Mouse (Mus musculus) forebrain, embryonic 12.5 days (tissue): Measurements from ENCODE around the gene Zmat5. TPM values are rescaled to one million over a fixed set of nuclear protein-coding genes. Genes with fewer than 3 reads are reported as not detected.

ENCODE experiments used
- ATAC-seq: fragments of 200-750 bp; cut with Nextera tagmentation; 2 replicates; pipeline ENCODE4 v1.8.0; 2017; ENCODE audit warnings: moderate TSS enrichment; ENCODE audit not compliant: low FRiP score
- H3K27ac ChIP-seq: fragments of 300-500 bp; sonication (generic); 2 replicates; pipeline ENCODE4 v1.5.1; 2016; ENCODE audit warnings: mild to moderate bottlenecking
- H3K27me3 ChIP-seq: fragments of 300-500 bp; sonication (generic); 2 replicates; pipeline ENCODE4 v1.6.1; 2016; ENCODE audit warnings: mild to moderate bottlenecking
- H3K36me3 ChIP-seq: fragments of 300-500 bp; sonication (generic); replicated peaks from 2 replicates; pipeline ENCODE4 v1.6.1; 2016; ENCODE audit warnings: mild to moderate bottlenecking
- H3K4me1 ChIP-seq: fragments of 300-500 bp; sonication (generic); 2 replicates; pipeline ENCODE4 v1.6.1; 2016
- H3K4me2 ChIP-seq: fragments of 300-500 bp; sonication (generic); 2 replicates; pipeline ENCODE4 v1.6.1; 2016; ENCODE audit warnings: mild to moderate bottlenecking, moderate library complexity
- H3K4me3 ChIP-seq: fragments of 300-500 bp; sonication (generic); replicated peaks from 2 replicates; pipeline ENCODE4 v1.5.1; 2016; ENCODE audit warnings: mild to moderate bottlenecking
- H3K9ac ChIP-seq: fragments of 300-500 bp; sonication (generic); 2 replicates; pipeline ENCODE4 v1.6.1; 2016; ENCODE audit warnings: mild to moderate bottlenecking
- H3K9me3 ChIP-seq: fragments of 300-500 bp; sonication (generic); 2 replicates; pipeline ENCODE4 v1.6.1; 2016
- WGBS: fragments of 180-500 bp; shearing (Covaris S2); methylation state at CpG from one replicate; pipeline ENCODE4 v1.1.7; 2016; 5-methylcytosine and 5-hydroxymethylcytosine counted together
- polyA plus RNA-seq: library from polyadenylated mRNA; unstranded; fragments of >200 nt; fragmentation: Nextera tagmentation; extraction: Ambion mirVana; gene quantifications from 2 replicates; pipeline ENCODE4 v1.2.1, GENCODE M21; 2016

Gene Zmat5
- polyA plus RNA-seq, 1 experiment from 2014 or later = 74.0 TPM

DNA sequence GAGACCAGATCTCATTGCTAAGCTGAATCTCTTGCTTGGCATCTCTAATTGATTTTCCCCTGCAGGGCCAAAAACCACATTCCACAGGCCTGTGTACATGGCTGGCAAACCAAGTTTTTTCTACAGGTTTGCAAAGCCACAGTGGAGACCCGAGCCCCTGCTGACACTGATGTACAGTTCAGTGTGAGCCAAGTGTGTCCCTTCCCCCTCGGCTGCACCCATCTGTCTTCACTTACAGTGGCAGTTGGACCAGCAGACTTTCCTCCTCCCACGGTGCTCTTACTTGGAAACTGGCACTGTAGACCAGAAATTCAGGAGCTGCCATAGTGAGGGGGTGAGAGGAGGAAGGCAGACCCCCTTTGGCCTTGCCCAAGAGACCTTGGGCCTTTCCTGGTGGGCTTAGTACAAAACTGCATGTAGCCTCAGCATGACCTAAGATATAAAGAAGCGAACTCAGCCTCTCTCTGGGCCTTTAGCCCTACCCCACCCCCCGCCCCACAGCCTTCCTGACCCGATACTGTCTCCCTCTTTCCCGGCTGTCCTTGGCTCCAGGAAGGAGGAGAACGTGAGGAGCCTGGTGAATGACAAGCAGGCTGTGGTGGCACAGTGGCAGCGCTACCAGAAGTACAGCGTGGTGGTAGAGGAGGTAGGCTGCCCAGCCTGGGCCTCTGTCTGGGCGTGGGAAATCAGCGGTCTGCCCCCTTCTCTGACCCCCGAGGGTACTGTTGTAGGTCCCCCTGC is 25.6 kb upstream of the Zmat5 start:
- Histone ChIP-seq H3K4me2 (no peak overlapping the region), H3K27me3 (no peaks in the 10 kb centered on the region), H3K9ac (no peak overlapping the region), H3K36me3 (peaks cover 82% of the 10 kb centered on the region), H3K9me3 (no peaks in the 10 kb centered on the region), H3K4me3 (no peak overlapping the region), H3K27ac (no peak overlapping the region), H3K4me1 (no peaks in the 10 kb centered on the region; the same call in 1 of the 2 replicates)
- ATAC-seq = no peak
- 80% methylated on average over 13 of the region's 13 CpGs for WGBS

DNA sequence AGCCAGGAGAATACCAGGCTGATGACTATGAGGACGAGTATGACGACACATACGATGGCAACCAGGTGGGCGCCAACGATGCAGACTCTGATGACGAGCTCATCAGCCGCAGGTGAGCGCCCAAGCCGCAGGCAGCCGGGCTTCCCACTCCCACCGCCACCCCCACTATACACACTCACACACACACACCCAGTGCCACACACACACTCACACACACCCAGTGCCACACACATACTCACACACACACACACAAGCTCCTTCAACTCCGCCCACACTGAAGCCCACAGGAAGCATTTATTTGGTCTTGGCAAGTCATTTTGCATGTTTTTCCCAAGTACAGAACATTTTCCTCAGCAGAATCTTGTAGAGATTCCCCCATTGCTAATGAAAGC is 25.0 kb upstream of the Zmat5 start:
- no peak overlapping the region for H3K4me3 ChIP-seq
- H3K27me3 ChIP-seq = no peaks in the 10 kb centered on the region
- WGBS = 95% methylated on average over 12 of the region's 12 CpGs
- no peak overlapping the region for H3K4me2 ChIP-seq
- peaks cover 80% of the 10 kb centered on the region for H3K36me3 ChIP-seq
- H3K9ac ChIP-seq = no peak overlapping the region
- no peaks in the 10 kb centered on the region for H3K9me3 ChIP-seq
- 0 out of 2 replicates have a peak overlapping the region, but pooled peaks have one; percentile 9 for H3K27ac ChIP-seq
- H3K4me1 ChIP-seq = no peaks in the 10 kb centered on the region; the same call in 1 of the 2 replicates
- no peak for ATAC-seq

DNA sequence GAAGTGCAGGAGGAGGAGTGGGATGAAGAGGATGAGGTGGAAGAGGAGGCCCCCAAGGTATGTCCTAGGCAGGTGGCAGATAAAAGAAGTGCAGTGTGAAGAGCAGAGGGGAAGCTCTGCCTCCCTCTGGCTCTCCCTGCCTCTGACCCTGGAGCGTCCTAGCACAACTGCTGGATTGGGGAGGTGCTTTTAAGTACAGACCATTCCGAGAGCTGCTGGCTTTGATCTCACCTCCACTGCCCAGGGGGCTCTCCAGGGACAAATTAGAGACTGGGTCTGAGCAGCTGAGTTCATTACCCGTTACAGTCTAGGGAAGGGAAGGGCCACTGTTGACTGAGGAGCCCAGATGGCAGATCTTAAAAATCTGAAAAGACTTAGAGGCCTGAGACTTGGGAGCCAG is 24.4 kb upstream of the Zmat5 start:
- H3K27ac ChIP-seq = no peak overlapping the region
- WGBS = 55% methylated on average over 3 of the region's 3 CpGs

DNA sequence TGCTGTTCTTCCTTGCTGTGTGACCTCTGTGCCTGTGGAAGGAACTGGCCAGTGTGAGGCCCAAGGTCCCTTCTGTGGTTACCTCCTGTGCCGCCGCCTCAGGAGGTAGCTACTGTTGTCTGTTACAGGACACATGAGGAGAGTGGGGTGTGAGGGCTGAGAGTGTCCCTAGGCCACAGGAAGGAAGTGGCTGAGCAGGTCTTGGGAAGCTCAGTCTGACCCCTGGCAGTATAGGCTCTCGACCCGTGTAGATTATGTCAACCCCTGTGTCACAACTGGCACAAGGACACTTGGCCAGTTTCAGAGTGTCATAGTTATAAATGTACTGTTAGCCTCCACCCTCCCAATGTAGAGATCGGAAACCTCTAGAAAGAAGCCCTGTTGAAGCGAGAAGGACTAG is 21.0 kb upstream of the Zmat5 start:
- no peaks in the 10 kb centered on the region; the same call in 1 of the 2 replicates for H3K4me1 ChIP-seq
- no peaks in the 10 kb centered on the region for H3K9me3 ChIP-seq
- H3K4me3 ChIP-seq = no peak overlapping the region
- no peak overlapping the region for H3K27ac ChIP-seq
- no peak overlapping the region for H3K9ac ChIP-seq
- H3K27me3 ChIP-seq = no peaks in the 10 kb centered on the region
- ATAC-seq = no peak
- H3K4me2 ChIP-seq = no peak overlapping the region
- peaks cover 52% of the 10 kb centered on the region for H3K36me3 ChIP-seq
- 94% methylated on average over 6 of the region's 6 CpGs for WGBS

More for the DNA sequence above, 24.4 kb upstream of the Zmat5 start:
- Histone ChIP-seq H3K4me3 (no peak overlapping the region), H3K9ac (no peak overlapping the region), H3K4me1 (no peaks in the 10 kb centered on the region; the same call in 1 of the 2 replicates), H3K36me3 (peaks cover 76% of the 10 kb centered on the region), H3K4me2 (no peak overlapping the region), H3K9me3 (no peaks in the 10 kb centered on the region), H3K27me3 (no peaks in the 10 kb centered on the region)
- no peak for ATAC-seq

DNA sequence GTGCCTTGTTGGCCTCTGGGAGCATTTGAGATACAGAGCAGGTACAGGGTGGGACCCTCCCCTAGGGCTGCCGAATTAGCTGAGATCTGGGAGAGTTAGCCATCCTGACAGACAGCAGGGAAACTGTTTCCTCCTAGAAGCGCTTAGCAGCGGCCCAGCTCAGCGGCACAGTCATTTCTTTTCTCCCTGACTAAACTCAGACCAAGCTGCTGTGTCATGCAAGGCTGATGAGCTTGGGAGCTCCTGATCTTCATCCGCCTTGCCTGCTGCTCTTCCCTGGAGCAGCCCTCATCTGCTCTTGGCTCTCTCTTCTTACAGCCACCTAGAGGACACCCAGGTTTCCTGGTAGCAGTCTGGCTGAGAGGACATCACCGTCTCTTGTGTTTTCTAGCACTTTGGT is 20.3 kb upstream of the Zmat5 start:
- ATAC-seq = no peak
- no peak overlapping the region for H3K4me3 ChIP-seq
- no peaks in the 10 kb centered on the region for H3K9me3 ChIP-seq
- no peak overlapping the region for H3K9ac ChIP-seq
- H3K4me1 ChIP-seq = no peaks in the 10 kb centered on the region; the same call in 1 of the 2 replicates
- H3K27me3 ChIP-seq = no peaks in the 10 kb centered on the region
- 75% methylated on average over 6 of the region's 6 CpGs for WGBS
- H3K36me3 ChIP-seq = peaks cover 47% of the 10 kb centered on the region
- H3K4me2 ChIP-seq = no peak overlapping the region
- no peak overlapping the region for H3K27ac ChIP-seq

DNA sequence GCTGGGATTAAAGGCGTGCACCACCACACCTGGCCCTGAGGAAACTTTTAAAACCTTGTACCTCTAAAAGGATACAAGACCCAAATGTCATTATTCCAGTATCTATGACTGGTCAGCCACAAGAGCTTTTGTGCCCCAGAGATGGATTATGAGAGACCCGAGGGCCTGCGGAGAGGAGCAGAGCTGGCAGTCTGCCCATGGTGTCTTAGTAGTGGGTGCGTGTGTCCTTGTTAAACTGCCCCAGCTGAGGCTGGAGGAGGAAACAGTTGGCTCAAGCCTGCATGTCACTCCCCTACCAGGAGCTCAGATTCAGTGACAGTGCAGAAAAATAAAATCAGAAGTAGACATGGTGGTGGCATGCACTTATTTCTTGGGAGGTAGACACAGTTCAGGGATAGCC is 19.4 kb upstream of the Zmat5 start:
- Histone ChIP-seq H3K27me3 (no peaks in the 10 kb centered on the region), H3K9ac (no peak overlapping the region), H3K4me3 (no peak overlapping the region), H3K27ac (no peak overlapping the region), H3K9me3 (no peaks in the 10 kb centered on the region), H3K4me1 (no peaks in the 10 kb centered on the region), H3K4me2 (no peak overlapping the region), H3K36me3 (peaks cover 38% of the 10 kb centered on the region)
- 90% methylated on average over 4 of the region's 4 CpGs for WGBS
- ATAC-seq = no peak

DNA sequence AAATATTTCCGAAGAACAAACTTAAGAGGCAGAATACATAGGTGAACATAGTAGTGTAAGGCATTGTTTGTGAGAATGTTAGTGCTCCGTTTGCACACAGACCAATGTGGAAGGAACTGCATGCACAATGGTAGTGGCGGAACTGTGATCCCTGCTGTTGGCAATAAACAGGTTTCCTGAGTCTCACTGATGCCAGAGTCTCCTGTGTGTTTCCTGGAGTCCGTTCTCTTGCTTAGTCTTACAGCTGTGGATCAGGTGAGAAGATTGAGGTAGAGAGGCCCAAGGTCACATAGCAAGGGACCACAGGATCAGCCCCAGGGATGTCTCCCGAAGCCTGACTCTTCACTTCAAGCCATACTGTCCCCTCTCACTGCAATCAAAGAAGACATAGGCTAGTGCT is 19.0 kb upstream of the Zmat5 start:
- no peak overlapping the region for H3K4me3 ChIP-seq
- H3K36me3 ChIP-seq = peaks cover 38% of the 10 kb centered on the region
- H3K27ac ChIP-seq = no peak overlapping the region
- H3K9me3 ChIP-seq = no peaks in the 10 kb centered on the region
- H3K9ac ChIP-seq = no peak overlapping the region
- no peaks in the 10 kb centered on the region for H3K27me3 ChIP-seq
- no peaks in the 10 kb centered on the region for H3K4me1 ChIP-seq
- H3K4me2 ChIP-seq = no peak overlapping the region
- 88% methylated on average over 5 of the region's 5 CpGs for WGBS
- no peak for ATAC-seq

DNA sequence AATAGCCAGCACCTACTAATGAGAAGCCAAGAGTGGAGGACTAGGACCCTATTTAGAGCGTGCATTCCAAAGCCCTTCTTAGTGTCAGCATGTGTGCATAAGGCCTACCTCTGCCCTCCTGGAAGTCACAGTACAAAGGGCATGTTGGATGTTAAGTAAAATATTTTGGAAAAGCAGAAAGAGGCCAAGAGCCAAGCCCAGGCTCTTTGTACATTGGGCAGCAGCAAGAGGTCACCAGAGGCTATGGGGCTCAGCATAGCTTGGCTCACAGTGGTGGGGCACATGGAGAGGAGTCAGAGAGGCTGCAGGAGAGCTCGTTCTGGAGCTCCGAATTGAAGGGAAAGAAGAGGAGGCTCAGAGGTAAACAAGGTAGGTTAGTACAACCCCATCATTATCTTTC is 17.5 kb upstream of the Zmat5 start:
- no peak overlapping the region for H3K9ac ChIP-seq
- no peak for ATAC-seq
- H3K27ac ChIP-seq = no peak overlapping the region
- no peak overlapping the region for H3K4me3 ChIP-seq
- 76% methylated on average over 3 of the region's 3 CpGs for WGBS
- peaks cover 23% of the 10 kb centered on the region for H3K36me3 ChIP-seq
- no peaks in the 10 kb centered on the region for H3K27me3 ChIP-seq
- no peak overlapping the region for H3K4me2 ChIP-seq
- no peaks in the 10 kb centered on the region for H3K9me3 ChIP-seq
- H3K4me1 ChIP-seq = no peaks in the 10 kb centered on the region

DNA sequence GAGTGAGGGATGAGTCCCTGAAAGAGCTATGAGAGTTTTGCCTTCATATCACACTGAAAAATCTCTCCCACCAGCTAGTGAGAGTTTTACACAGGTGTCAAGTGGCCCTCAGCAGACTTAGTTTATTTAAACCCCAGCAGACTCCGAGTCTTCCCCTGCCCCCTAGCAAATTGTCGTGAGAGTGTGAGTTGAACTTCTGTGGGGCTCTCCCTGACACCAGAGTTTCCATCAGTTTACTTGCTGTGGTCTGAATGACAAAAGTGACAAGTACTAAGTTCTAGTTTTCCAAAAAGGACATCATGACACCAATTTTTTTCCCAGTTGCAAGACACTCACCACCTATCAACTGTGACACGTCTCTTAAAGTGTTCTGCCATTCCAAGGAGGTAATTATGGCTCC is 16.6 kb upstream of the Zmat5 start:
- no peak overlapping the region for H3K4me2 ChIP-seq
- ATAC-seq = no peak
- no peaks in the 10 kb centered on the region for H3K27me3 ChIP-seq
- H3K9me3 ChIP-seq = no peaks in the 10 kb centered on the region
- H3K4me3 ChIP-seq = no peak overlapping the region
- H3K9ac ChIP-seq = no peak overlapping the region
- H3K27ac ChIP-seq = no peak overlapping the region
- peaks cover 15% of the 10 kb centered on the region for H3K36me3 ChIP-seq
- 81% methylated on average over 3 of the region's 3 CpGs for WGBS
- H3K4me1 ChIP-seq = no peaks in the 10 kb centered on the region

DNA sequence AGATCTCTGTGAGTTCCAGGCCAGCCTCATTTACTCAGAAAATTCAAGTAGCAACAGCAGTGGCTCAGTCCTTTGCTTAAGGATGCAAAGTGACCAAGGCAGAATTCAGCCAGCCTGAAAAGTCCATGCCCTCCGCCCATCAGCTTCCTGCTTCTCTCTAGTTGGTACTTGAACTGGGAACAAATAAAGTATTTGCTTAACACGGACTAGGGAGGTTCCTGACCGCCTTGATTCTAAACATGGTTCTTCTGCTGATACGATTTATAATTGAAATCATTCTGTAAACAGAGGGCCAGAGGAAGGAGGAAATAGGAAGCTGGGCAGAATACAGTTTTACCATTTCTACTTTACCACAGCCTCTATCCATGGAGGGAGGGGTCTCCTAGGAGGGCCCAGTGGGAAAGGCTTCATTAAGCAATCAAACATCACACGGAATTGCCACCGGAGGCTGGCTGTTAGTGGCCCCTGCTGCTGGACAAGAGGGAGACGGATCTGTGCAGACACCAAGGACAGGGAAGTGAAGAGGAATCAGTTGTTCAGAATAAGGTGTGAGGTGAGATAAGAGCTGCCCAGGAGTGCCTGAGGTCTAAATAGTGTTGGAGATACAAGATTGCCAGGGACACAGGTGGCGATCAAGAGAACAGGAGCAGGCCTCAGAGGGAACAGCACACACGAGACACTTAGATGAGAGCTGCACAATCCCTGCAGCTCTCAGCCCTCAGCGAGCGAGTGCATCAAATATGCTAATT is 15.7 kb upstream of the Zmat5 start:
- no peak for ATAC-seq
- H3K4me1 ChIP-seq = no peaks in the 10 kb centered on the region
- H3K27ac ChIP-seq = no peak overlapping the region
- no peak overlapping the region for H3K4me2 ChIP-seq
- WGBS = 73% methylated on average over 11 of the region's 11 CpGs
- H3K36me3 ChIP-seq = peaks cover 6% of the 10 kb centered on the region; the same call in 1 of the 2 replicates
- no peaks in the 10 kb centered on the region for H3K27me3 ChIP-seq
- no peak overlapping the region for H3K4me3 ChIP-seq
- no peak overlapping the region for H3K9ac ChIP-seq
- H3K9me3 ChIP-seq = no peaks in the 10 kb centered on the region

DNA sequence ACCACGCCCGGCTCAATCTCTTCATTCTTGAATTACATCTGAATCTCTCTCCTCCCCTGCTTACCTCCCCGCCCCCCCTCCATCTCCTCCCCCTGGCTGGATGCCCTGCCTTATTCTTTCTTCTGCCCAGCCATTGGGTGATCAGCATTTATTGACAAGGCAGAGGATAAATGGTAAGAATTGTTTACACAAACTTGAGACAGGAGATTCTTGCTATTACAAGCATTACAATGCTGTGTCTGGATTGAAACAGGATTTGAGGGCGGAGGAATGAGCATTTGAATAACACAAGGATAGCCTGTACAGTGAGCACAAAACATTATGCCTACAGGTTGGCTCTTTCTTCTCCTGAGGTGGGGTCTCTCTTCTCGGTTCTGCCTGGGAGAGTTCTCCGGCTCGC is 14.1 kb upstream of the Zmat5 start:
- 82% methylated on average over 7 of the region's 7 CpGs for WGBS
- no peak overlapping the region for H3K27ac ChIP-seq

DNA sequence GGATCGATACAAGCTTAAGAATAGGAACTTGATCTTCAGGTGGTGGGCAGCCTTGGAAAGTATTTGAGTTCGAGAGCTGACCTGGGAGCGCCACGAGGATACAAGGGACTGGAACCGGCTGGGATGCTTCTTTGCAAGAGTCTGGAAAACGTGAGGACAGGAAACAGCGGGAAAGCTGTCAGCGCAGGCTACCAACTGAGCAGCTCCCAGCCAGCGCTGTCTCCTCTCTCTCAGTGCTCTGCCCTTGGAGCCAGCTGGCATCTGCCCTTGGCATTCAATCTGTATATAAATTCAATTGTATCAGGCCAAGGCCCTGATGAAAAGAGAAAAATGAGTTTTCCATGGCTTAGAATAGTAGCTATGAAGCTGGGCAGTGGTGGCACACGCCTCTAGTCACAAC is 13.3 kb upstream of the Zmat5 start:
- no peaks in the 10 kb centered on the region for H3K4me1 ChIP-seq
- H3K27ac ChIP-seq = no peak overlapping the region
- H3K9ac ChIP-seq = no peak overlapping the region
- no peak overlapping the region for H3K4me2 ChIP-seq
- no peaks in the 10 kb centered on the region for H3K36me3 ChIP-seq
- H3K27me3 ChIP-seq = no peaks in the 10 kb centered on the region
- no peak for ATAC-seq
- no peaks in the 10 kb centered on the region for H3K9me3 ChIP-seq
- WGBS = 67% methylated on average over 10 of the region's 10 CpGs
- H3K4me3 ChIP-seq = no peak overlapping the region

More for the DNA sequence above, 14.1 kb upstream of the Zmat5 start:
- H3K4me1 ChIP-seq = no peaks in the 10 kb centered on the region
- H3K9ac ChIP-seq = no peak overlapping the region
- H3K4me2 ChIP-seq = no peak overlapping the region
- no peak for ATAC-seq
- H3K27me3 ChIP-seq = no peaks in the 10 kb centered on the region
- H3K36me3 ChIP-seq = no peaks in the 10 kb centered on the region
- no peak overlapping the region for H3K4me3 ChIP-seq
- H3K9me3 ChIP-seq = no peaks in the 10 kb centered on the region

DNA sequence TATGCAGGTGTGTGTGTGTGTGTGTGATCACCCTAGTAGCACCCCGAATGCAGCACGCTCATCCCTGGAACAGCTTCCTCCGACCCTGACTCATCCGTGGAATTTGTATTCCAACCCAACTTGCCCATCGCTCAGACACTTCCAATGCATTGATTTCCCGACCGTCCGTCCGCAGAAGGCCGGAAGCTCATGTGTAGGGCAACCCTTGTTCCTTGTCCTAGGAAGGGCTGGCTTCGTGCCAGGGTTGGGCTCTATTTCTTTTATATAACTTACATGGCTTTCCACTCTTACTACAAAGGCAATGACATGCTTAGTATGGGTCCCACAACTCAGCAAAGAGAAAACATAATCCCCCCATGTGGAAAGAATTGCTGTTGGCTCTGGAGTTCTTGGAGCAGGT is 12.3 kb upstream of the Zmat5 start:
- Histone ChIP-seq H3K27me3 (no peaks in the 10 kb centered on the region), H3K4me1 (no peaks in the 10 kb centered on the region), H3K27ac (no peak overlapping the region), H3K9ac (no peak overlapping the region), H3K4me2 (no peak overlapping the region), H3K9me3 (no peaks in the 10 kb centered on the region), H3K36me3 (no peaks in the 10 kb centered on the region), H3K4me3 (no peak overlapping the region)
- ATAC-seq = no peak
- WGBS = 84% methylated on average over 11 of the region's 11 CpGs
